Mouse (Mus musculus): ENCODE results near the gene Crmp1.

DNA sequence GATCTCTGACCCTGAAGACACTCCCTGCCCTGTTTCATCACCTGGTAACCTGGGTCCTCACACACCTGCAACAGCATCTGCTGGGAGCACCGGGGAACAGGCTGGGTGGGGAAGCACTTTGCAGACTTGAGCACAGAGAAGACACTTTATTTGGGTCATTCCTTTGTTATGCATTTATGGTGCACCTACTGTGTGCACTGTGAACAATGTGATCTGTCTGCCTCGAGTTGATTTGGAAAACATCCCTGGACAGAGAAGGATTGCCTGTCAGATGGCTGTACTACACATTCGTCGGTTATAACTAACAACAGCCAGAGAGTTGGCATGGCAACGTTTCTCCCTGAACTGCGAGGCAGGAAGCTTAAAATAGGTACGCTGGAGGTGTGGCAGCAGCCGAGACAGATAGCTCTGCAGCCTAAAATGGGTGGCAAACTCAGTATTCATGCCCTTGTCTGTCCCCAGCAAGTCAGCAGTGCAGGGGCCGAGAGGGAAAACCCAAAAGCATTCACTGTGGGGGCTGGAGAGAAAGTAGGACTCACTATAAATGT lies 8.7 kb upstream of the Crmp1 start:
- TF ChIP-seq CTCF (IDR thresholded peaks at IDR 0.05), result no peak
- TF ChIP-seq EP300 (IDR thresholded peaks at IDR 0.05; ENCODE audit: insufficient read depth, low read depth, low read length), result no peak

All from heart, adult 2 months (tissue).